Mouse (Mus musculus) embryo, embryonic 10 days (tissue): ENCODE data around the gene Lingo1.

Experiments used
- DNase-seq: peaks from one replicate; pipeline ENCODE4 v3.0.0-alpha.2; 2015; ENCODE audit warnings: low spot score

The Lingo1 gene

DNA sequence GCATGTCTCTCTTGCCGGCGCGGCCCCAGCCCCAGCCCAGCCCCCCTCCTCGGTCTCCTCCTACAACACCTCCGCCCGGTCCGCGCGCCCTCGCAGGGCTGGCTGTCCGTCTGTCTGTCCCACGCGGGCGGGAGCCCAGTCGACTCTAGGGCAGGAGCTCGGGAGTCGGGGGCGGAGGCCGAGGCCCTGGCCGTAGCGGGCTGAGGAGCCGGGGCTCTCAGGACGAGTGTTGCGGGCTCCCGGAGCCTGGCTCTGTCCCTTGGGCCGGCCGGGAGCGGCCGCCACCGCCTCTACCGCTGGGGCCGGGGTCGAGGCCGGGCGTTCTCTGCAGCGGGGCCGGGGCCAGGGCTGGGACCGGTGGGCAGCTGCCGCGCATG is 161.2 kb downstream of the Lingo1 start:
- peak; percentile 55 for DNase-seq

- no peak for DNase-seq
Measured at GRCm38 (mm10) chr9:56634406-56635120, 161.7 kb downstream of the Lingo1 start.

- DNase-seq: no peak
Measured at GRCm38 (mm10) chr9:56633449-56634225, 162.6 kb downstream of the Lingo1 start.

GRCm38 (mm10) chr9:56630945-56631344 is 165.3 kb downstream of the Lingo1 start:
- no peak for DNase-seq

- DNase-seq: no peak
Measured at GRCm38 (mm10) chr9:56629674-56630397, 166.4 kb downstream of the Lingo1 start.

DNA sequence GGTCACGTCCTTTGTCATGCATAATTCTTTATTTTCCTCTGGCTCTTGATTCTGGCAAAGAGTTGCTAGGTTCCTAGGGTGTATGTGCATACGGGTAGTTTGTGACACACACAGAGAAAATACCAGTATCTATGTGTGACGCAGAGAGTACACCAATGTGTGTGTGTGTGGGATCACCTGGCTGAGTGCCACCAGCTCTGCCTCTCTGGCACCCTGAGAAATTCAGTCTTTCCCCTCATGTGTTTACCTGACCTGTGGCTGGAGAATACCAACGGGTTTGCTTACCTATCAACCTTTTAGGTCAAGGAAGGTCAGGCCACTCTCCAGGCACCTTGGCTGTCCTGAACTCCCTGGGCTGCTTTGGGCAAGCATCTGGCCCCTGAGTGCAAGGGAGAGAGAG is 169.0 kb downstream of the Lingo1 start:
- DNase-seq: no peak

- DNase-seq: no peak
Measured at GRCm38 (mm10) chr9:56624923-56625322, 171.3 kb downstream of the Lingo1 start.

DNA sequence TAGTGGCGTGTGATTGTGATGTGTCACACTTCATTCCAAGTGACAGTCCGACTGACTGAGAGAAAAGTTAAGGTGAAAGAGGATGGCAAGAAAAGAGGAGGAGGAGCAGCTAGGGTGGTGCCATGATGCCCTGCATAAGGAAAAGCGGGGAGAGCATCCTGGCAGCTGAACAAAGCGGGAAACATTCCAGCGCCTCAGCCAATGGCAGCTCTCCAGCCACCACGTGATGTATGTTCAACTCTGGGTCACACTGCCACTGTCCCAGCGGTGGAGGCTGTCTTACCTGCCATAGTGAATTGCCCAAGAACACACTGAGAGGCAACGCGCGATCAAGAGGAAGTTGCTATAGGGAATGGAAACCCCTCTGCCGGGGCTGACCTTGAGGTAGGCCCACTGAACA is 172.9 kb downstream of the Lingo1 start:
- DNase-seq: no peak

- DNase-seq: no peak
Measured at GRCm38 (mm10) chr9:56622761-56623160, 173.5 kb downstream of the Lingo1 start.

DNA sequence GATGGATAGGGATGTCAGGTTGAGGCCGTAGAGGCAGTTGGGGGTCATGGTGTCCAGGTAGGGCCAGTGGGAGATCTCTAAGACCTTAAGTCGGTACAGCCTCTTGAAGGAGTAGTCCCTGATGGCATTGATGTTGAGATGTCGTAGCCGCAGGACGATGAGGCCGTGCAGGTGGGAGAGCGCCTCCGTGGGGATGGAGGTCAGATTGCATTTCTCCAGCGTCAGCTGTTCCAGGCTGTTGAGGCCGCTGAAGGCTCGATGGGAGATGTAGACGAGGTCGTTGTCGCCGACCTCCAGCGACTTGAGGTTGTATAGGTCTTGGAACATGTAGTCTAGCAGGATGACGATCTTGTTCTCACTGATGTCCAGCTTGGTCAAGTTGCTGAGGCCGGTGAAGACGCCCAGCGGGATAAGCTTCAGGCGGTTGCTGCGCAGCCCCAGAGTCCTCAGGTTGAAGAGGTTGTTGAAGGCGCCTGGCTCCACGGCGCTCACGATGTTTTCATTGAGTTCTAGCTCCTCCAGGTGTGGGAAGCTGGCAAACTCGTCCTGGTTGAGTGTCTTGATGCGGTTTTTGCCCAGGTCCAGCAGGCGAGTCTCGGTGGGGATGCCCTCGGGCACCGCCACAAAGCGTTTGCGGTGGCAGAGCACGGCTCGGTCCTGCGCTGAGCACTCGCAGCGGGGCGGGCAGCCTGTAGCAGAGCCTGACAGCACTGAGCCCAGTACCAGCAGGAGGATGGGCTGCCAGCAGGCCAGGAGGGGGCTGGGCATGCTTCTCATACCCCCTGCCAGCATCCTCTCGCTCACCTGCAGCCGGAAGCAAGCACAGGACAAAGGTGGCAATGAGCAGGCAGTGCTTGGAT is 175.5 kb downstream of the Lingo1 start:
- DNase-seq: no peak

DNA sequence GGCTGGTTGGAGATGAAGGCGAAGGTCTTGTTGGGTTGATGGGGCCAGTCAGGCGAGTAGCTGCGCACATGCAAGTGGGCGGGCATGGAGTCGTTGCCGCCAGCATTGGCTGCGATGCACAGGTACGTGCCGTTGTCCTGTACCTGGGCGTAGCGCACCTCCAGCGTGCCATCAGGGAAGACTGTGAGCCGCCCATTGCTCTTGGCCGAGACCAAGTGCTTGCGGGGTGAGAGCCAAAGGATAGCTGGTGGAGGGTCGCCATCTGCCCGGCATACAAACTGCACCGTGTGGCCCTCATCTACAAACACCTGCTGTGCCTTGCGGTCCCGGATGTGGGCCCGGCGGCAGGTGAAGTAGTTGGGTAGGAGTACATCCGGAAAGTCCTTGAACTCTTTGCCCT is 176.6 kb downstream of the Lingo1 start:
- DNase-seq: no peak

DNA sequence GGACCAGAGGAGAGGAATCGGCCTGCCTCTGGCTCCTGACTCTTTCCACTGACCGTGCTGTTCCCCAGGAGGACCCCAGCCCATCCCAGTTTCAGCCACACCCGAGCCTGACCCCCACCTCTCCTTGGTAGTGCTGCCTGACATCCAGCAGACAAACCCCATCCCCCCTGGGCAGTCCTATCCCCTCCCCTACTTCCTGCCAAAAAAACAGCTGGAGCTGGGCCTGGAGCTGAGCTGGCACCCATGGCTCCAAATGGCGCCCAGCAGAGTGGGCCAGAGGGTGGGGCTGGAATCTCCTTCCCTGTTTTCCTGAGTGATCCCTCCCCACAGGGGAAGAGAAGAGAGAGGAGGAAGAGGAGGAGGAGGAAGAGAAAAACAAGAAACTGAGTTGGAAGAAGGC is 177.6 kb downstream of the Lingo1 start:
- no peak for DNase-seq

GRCm38 (mm10) chr9:56616061-56616460 is 180.2 kb downstream of the Lingo1 start:
- no peak for DNase-seq

DNA sequence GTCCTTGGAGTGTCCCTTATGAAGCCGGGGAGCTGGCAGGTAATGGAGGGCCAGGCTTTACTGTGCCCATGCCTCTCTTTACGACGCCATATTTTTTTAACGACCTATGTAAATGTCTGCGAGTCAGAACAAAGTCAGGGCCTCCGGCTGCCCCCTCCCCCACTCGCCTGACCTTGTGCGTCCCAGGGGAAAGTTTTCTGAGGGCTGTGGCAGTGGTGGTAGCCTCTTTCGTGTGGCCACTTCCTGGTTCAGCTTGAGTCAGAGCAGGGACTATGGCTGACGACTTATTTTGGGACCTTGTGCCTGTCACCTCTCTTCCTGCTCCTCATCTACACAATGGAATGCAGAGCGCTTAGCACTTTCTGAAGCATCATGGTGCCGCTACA is 183.5 kb downstream of the Lingo1 start:
- DNase-seq: no peak

- no peak for DNase-seq
Measured at GRCm38 (mm10) chr9:56611912-56612797, 184.1 kb downstream of the Lingo1 start.

DNA sequence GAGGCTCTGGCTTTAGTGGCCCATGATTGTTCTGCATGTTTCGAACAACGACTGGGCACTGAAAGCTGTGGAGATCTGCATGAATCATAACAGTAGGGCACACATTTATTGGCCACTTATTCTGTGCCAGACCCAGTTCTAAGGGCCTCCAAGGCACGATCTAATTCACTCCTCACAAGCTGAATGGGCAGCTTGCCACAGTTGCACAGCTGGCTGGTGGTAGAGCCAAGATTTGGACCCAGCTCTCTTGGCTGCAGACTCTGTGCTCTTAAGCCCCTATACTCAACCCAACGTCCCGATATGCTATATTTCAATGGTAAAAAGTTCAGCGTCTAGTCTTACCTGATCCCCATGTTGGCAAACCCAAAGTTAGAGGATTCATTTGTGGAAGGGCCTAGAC is 185.3 kb downstream of the Lingo1 start:
- no peak for DNase-seq

GRCm38 (mm10) chr9:56610466-56610865 is 185.8 kb downstream of the Lingo1 start:
- DNase-seq: no peak

GRCm38 (mm10) chr9:56609486-56609885 is 186.8 kb downstream of the Lingo1 start:
- DNase-seq: no peak

GRCm38 (mm10) chr9:56608691-56609351 is 187.4 kb downstream of the Lingo1 start:
- no peak for DNase-seq

- DNase-seq: peak; percentile 56
Measured at GRCm38 (mm10) chr9:56606082-56606740, 190.1 kb downstream of the Lingo1 start.
